Mouse (Mus musculus) liver, adult 2 months (tissue): ENCODE data around the gene Upb1. TPM values are rescaled to one million over a fixed set of nuclear protein-coding genes. Genes with fewer than 3 reads are reported as not detected.

Source experiments
- DNase-seq: peaks from one replicate; pipeline ENCODE4 v3.0.0-alpha.2; 2011; ENCODE audit warnings: low read depth, low spot score; ENCODE audit errors: extremely low read depth
- H3K27ac ChIP-seq: fragments of 200-500 bp; replicated peaks from 2 replicates; pipeline ENCODE4 v1.5.1; 2012; ENCODE audit warnings: low read depth, mild to moderate bottlenecking, control low read depth, inconsistent platforms, low read length; ENCODE audit not compliant: insufficient read depth
- H3K27me3 ChIP-seq: fragments of 200-500 bp; 2 replicates; pipeline ENCODE4 v1.6.1; 2012; ENCODE audit warnings: mild to moderate bottlenecking, moderate library complexity, low read length, inconsistent platforms; ENCODE audit not compliant: control insufficient read depth, insufficient read depth
- H3K36me3 ChIP-seq: fragments of 200-500 bp; 2 replicates; pipeline ENCODE4 v1.6.1; 2012; ENCODE audit warnings: low read length, inconsistent platforms; ENCODE audit not compliant: control insufficient read depth, insufficient read depth
- H3K4me1 ChIP-seq: fragments of 200-500 bp; 2 replicates; pipeline ENCODE4 v1.6.1; 2011; ENCODE audit warnings: low read length; ENCODE audit not compliant: control insufficient read depth, insufficient read depth
- H3K4me3 ChIP-seq: fragments of 200-500 bp; 2 replicates; pipeline ENCODE4 v1.5.1; 2011; ENCODE audit warnings: low read depth, mild to moderate bottlenecking, control low read depth, low read length, moderate library complexity; ENCODE audit not compliant: insufficient read depth
- H3K79me2 ChIP-seq: fragments of 200-500 bp; 2 replicates; pipeline ENCODE4 v1.6.1; 2012; ENCODE audit warnings: inconsistent platforms, mild to moderate bottlenecking, low read length, moderate library complexity; ENCODE audit not compliant: control insufficient read depth, insufficient read depth
- H3K9ac ChIP-seq: fragments of 200-500 bp; 2 replicates; pipeline ENCODE4 v1.6.1; 2012; ENCODE audit warnings: low read depth, mild to moderate bottlenecking, control low read depth, inconsistent platforms, low read length
- CTCF ChIP-seq: fragments of 200-500 bp; IDR thresholded peaks from 2 replicates; pipeline ENCODE4 v1.5.1; 2011; ENCODE audit warnings: low read depth, low read length, control low read depth
- POLR2A ChIP-seq: fragments of 200-500 bp; IDR thresholded peaks from 2 replicates; pipeline ENCODE4 v1.6.1; 2011; ENCODE audit warnings: low read length, control low read depth; ENCODE audit not compliant: insufficient read depth; ENCODE audit errors: extremely low read depth
- WGBS: fragments of 180-500 bp; shearing (Covaris S2); methylation state at CpG from one replicate; pipeline ENCODE4 v1.1.7; 2018; 5-methylcytosine and 5-hydroxymethylcytosine counted together
- polyA plus RNA-seq: library from polyadenylated mRNA; depleted of rRNA; stranded (reverse); fragments of >200 nt; gene quantifications from 2 replicates; pipeline ENCODE4 v1.2.3, GENCODE M21; 2012
- total RNA-seq: library from RNA; depleted of rRNA; stranded (reverse); fragments of >200 nt; gene quantifications from 2 replicates; pipeline ENCODE4 v1.2.3, GENCODE M21; 2014

The Upb1 gene
- total and polyA plus RNA-seq, 2 experiments: 125 to 220 TPM

DNA sequence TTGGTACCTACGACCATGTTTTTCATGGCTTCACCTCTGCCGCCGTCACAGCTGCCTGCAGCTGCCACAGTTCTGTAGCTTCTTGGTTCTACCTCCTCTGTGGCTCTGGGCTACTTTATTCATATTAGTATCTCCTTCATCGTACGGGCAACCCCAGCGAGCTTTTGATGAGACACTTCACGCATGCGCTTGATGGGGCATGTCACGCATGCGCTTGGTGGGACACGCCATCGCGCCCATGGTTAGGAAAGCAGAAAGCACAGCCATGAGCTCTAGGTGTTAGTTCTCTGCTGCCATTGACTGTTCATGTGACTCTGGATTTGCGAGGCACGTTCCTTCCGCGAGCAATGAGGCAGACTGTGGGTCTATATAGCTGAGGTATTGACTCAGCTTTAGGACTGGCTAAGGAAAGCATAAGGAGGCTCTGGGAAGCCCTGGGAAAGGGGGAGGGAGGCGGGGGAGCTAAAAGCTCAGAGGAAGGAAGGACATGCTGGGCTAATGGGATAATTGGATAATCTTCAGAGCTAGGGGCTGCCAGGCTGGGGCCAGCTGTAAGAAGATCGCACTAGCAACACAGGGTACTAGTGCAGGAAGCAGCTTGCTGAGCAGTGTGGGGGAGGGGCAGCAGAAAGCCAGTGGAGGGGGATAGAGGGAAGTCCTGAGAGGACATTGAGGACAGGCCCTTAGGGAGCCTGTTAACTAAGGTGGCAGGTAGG, 43.4 kb downstream of the Upb1 start:
- Histone ChIP-seq H3K4me1 (peaks cover 8% of the 10 kb centered on the region; the same call in 1 of the 2 replicates), H3K27ac (no peak overlapping the region), H3K4me3 (no peak overlapping the region), H3K36me3 (peaks cover 38% of the 10 kb centered on the region), H3K9ac (no peak overlapping the region), H3K27me3 (no peaks in the 10 kb centered on the region), H3K79me2 (no peaks in the 10 kb centered on the region)
- WGBS: 91% methylated on average over 19 of the region's 19 CpGs
- no peak for DNase-seq
- TF ChIP-seq POLR2A (no peak), CTCF (no peak)

GRCm38 (mm10) chr10:75445030-75445429, 44.1 kb downstream of the Upb1 start:
- H3K4me1 ChIP-seq: peaks cover 8% of the 10 kb centered on the region; the same call in 1 of the 2 replicates
- peaks cover 32% of the 10 kb centered on the region; the same call in 1 of the 2 replicates for H3K36me3 ChIP-seq
- no peak overlapping the region for H3K27ac ChIP-seq
- no peak for DNase-seq
- no peak overlapping the region for H3K4me3 ChIP-seq
- 67% methylated on average over 8 of the region's 8 CpGs for WGBS
- no peaks in the 10 kb centered on the region for H3K27me3 ChIP-seq
- TF ChIP-seq CTCF (no peak), POLR2A (no peak)
- no peaks in the 10 kb centered on the region for H3K79me2 ChIP-seq
- no peak overlapping the region for H3K9ac ChIP-seq

DNA sequence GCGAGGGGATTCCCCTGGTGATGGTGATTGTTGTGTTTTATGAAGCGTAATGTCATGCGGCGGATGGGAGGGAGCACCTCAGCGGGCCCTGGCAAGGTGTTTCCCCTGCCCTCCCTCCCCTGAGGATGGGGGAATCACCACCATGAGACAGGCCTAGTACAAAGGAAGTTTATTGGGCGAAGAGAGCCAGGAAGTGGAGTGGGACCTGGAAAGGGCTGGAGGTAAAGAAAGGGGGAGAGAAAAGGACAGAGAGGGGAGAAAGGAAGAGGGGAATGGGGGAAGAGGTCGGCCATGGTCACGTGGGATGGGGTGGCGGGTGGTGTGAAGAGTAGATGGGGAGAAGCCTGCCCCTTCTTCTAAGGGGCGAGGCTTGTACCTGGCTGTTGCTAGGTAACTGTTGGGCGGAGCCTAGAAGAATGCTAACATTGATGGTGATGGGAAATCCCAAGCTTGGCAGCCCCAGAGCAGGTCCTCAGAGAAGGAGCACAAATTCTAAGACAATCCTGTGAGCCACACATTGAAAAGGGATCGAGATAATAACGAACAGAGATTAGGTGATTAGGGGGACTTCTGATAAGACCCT, 45.7 kb downstream of the Upb1 start:
- H3K27ac ChIP-seq: no peak overlapping the region
- H3K4me1 ChIP-seq: peaks cover 12% of the 10 kb centered on the region
- 82% methylated on average over 13 of the region's 13 CpGs for WGBS
- no peak for DNase-seq
- H3K79me2 ChIP-seq: no peaks in the 10 kb centered on the region
- no peak overlapping the region for H3K9ac ChIP-seq
- H3K4me3 ChIP-seq: no peak overlapping the region
- TF ChIP-seq POLR2A (no peak), CTCF (no peak)
- peaks cover 22% of the 10 kb centered on the region; the same call in 1 of the 2 replicates for H3K36me3 ChIP-seq
- H3K27me3 ChIP-seq: no peaks in the 10 kb centered on the region

- no peak for TF ChIP-seq CTCF
- TF ChIP-seq POLR2A: no peak
- Histone ChIP-seq H3K27ac (no peak overlapping the region), H3K4me1 (peaks cover 12% of the 10 kb centered on the region), H3K79me2 (no peaks in the 10 kb centered on the region), H3K9ac (no peak overlapping the region), H3K27me3 (no peaks in the 10 kb centered on the region), H3K36me3 (peaks cover 20% of the 10 kb centered on the region; the same call in 1 of the 2 replicates), H3K4me3 (no peak overlapping the region)
- WGBS: 88% methylated on average over 11 of the region's 11 CpGs
- DNase-seq: no peak
Observed at GRCm38 (mm10) chr10:75447489-75447888, 46.6 kb downstream of the Upb1 start.

- Histone ChIP-seq H3K27me3 (no peaks in the 10 kb centered on the region), H3K27ac (0 out of 2 replicates have a peak overlapping the region, but pooled peaks have one; percentile 1), H3K36me3 (peaks cover 8% of the 10 kb centered on the region; the same call in 1 of the 2 replicates), H3K4me3 (no peak overlapping the region), H3K9ac (no peak overlapping the region), H3K79me2 (no peaks in the 10 kb centered on the region), H3K4me1 (peaks cover 12% of the 10 kb centered on the region)
- peak; percentile 80 for DNase-seq
- 41% methylated on average over 6 of the region's 6 CpGs for WGBS
- TF ChIP-seq POLR2A (no peak), CTCF (no peak)
Observed at GRCm38 (mm10) chr10:75448806-75449420, 48.0 kb downstream of the Upb1 start.

DNA sequence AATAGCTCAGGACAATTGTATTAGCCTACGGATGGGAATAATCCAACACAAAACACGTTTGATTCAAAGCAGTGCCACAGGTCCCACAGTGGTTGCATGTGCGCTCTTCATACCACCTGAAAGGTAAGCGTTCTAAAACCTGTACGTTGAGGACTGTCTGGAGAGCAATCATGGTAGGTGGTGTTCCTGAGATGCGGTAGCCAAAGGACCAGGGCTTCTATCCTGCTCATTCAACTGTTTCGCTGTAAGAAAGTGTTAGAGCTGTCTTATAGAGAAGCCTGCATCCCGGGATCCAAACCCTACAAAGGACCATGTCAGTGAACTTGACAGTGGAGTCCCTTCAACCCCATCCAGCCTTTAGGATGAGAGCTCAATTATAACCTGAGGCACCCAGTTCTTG, 49.4 kb downstream of the Upb1 start:
- Histone ChIP-seq H3K79me2 (no peaks in the 10 kb centered on the region), H3K4me3 (no peak overlapping the region), H3K27ac (no peak overlapping the region), H3K9ac (no peak overlapping the region), H3K36me3 (0 out of 2 replicates have a peak, but pooled peaks cover 3% of the 10 kb centered on the region), H3K27me3 (no peaks in the 10 kb centered on the region), H3K4me1 (peaks cover 12% of the 10 kb centered on the region)
- DNase-seq: no peak
- TF ChIP-seq POLR2A: no peak
- no peak for TF ChIP-seq CTCF
- 93% methylated on average over 8 of the region's 8 CpGs for WGBS
